Mouse (Mus musculus) midbrain, postnatal 0 days (tissue): ENCODE measurements at regions not wholly inside any gene's neighbourhood (a gene's known extent, or its start where the extent isn't known, plus 50 kb on each side); places are given as distances from the start of the nearest gene placed in this dataset.
A peak's percentile ranks its signal among the peaks of the same experiment; 100 is the strongest.

Experiments used
- ATAC-seq: fragments of 200-750 bp; cut with Nextera tagmentation; 2 replicates; pipeline ENCODE4 v1.8.0; 2017; ENCODE audit warnings: moderate number of reproducible peaks, mild to moderate bottlenecking, moderate TSS enrichment, moderate library complexity; ENCODE audit not compliant: low FRiP score
- DNase-seq: peaks from one replicate; pipeline ENCODE4 v3.0.0-alpha.2; 2015; ENCODE audit warnings: low spot score
- H3K27ac ChIP-seq: fragments of 300-500 bp; sonication (generic); 2 replicates; pipeline ENCODE4 v1.5.1; 2014; ENCODE audit warnings: low read depth, mild to moderate bottlenecking, low read length, mixed read lengths
- H3K27me3 ChIP-seq: fragments of 300-500 bp; sonication (generic); 2 replicates; pipeline ENCODE4 v1.6.1; 2014; ENCODE audit warnings: low read length, control low read depth, mixed read lengths; ENCODE audit not compliant: insufficient read depth
- H3K36me3 ChIP-seq: fragments of 300-500 bp; sonication (generic); 2 replicates; pipeline ENCODE4 v1.6.1; 2014; ENCODE audit warnings: low read length, control low read depth, mixed read lengths; ENCODE audit not compliant: insufficient read depth
- H3K4me1 ChIP-seq: fragments of 300-500 bp; sonication (generic); 2 replicates; pipeline ENCODE4 v1.6.1; 2014; ENCODE audit warnings: mild to moderate bottlenecking, control low read depth, antibody characterized with exemption, low read length, mixed read lengths; ENCODE audit not compliant: insufficient read depth
- H3K4me2 ChIP-seq: fragments of 300-500 bp; sonication (generic); 2 replicates; pipeline ENCODE4 v1.6.1; 2014; ENCODE audit warnings: low read depth, mild to moderate bottlenecking, low read length, mixed read lengths; ENCODE audit not compliant: poor library complexity, severe bottlenecking
- H3K4me3 ChIP-seq: fragments of 300-500 bp; sonication (generic); 2 replicates; pipeline ENCODE4 v1.5.1; 2014; ENCODE audit warnings: low read depth, mild to moderate bottlenecking, low read length, moderate library complexity
- H3K9ac ChIP-seq: fragments of 300-500 bp; sonication (generic); replicated peaks from 2 replicates; pipeline ENCODE4 v1.6.1; 2014; ENCODE audit warnings: mild to moderate bottlenecking, low read length, moderate library complexity, mixed read lengths; ENCODE audit not compliant: poor library complexity, severe bottlenecking
- H3K9me3 ChIP-seq: fragments of 300-500 bp; sonication (generic); 2 replicates; pipeline ENCODE4 v1.6.1; 2016; ENCODE audit warnings: low read length, control low read depth
- CTCF ChIP-seq: IDR thresholded peaks from 2 replicates; pipeline ENCODE4 v1.5.1; 2016; ENCODE audit warnings: antibody characterized with exemption, mild to moderate bottlenecking
- WGBS: fragments of 180-500 bp; shearing (Covaris S2); extraction: QIAGEN DNeasy Blood & Tissue Kit; methylation state at CpG from one replicate; pipeline ENCODE4 v1.1.7; 2014; 5-methylcytosine and 5-hydroxymethylcytosine counted together

GRCm38 (mm10) chr13:115329000-115329960 is 227.5 kb upstream of the Itga1 start:
- H3K36me3 ChIP-seq: no peaks in the 10 kb centered on the region
- H3K9ac ChIP-seq: no peak overlapping the region
- no peak for TF ChIP-seq CTCF
- no peaks in the 10 kb centered on the region for H3K4me1 ChIP-seq
- DNase-seq (no peak), ATAC-seq (peak; percentile 54; the same call in 1 of the 2 replicates)
- H3K27ac ChIP-seq: no peak overlapping the region
- 0 out of 2 replicates have a peak overlapping the region, but pooled peaks have one; percentile 3 for H3K4me2 ChIP-seq
- WGBS: 35% methylated on average over 9 of the region's 9 CpGs
- H3K4me3 ChIP-seq: no peak overlapping the region
- no peaks in the 10 kb centered on the region for H3K27me3 ChIP-seq
- H3K9me3 ChIP-seq: no peaks in the 10 kb centered on the region

DNA sequence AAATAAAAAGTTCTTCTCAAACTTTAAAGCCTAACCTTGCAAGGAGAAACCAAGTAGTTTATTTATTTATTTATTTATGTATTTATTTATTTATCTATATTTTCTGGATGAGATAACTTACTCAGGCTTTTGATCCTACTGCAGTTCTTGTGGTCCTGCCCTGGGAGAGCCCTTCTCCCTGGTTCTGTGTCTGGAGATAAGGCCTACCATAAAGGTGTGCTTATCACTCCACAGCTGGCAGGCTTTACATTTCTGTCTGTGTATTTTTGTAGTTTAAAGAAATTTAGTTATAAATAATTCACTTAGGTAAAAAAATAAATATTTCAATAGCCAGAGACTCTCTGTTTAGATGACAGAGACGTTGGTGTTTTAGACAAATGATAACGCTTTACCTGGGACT is 224.5 kb upstream of the Itga1 start:
- Histone ChIP-seq H3K4me2 (no peak overlapping the region), H3K27me3 (no peaks in the 10 kb centered on the region), H3K9me3 (no peaks in the 10 kb centered on the region), H3K4me3 (no peak overlapping the region), H3K4me1 (no peaks in the 10 kb centered on the region), H3K27ac (no peak overlapping the region), H3K9ac (no peak overlapping the region), H3K36me3 (no peaks in the 10 kb centered on the region)
- 84% methylated on average over 2 of the region's 2 CpGs for WGBS
- TF ChIP-seq CTCF: no peak
- ATAC-seq (no peak), DNase-seq (no peak)

DNA sequence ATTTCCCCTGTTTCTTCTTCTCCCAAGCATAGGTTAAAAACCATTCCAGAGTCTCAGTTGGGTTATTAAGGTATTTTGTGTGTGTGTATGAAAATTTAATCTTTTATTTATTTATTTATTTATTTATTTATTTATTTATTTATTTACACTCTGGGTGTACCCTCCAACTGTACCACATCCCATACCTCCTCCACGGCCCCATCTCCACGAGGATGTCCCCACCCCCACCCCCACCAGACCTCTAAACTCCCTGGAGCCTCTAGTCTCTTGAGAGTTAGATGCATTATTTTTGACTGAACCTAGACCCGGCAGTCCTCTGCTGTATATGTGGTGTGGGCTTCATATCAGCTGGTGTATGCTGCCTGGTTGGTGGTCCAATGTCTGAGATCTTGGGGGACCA is 214.9 kb upstream of the Itga1 start:
- DNase-seq: no peak
- no peak overlapping the region for H3K4me3 ChIP-seq
- no peak overlapping the region for H3K9ac ChIP-seq
- no peak overlapping the region for H3K27ac ChIP-seq
- TF ChIP-seq CTCF: no peak
- H3K4me1 ChIP-seq: no peaks in the 10 kb centered on the region
- 83% methylated on average over 3 of the region's 3 CpGs for WGBS
- H3K36me3 ChIP-seq: no peaks in the 10 kb centered on the region
- H3K9me3 ChIP-seq: no peaks in the 10 kb centered on the region
- H3K27me3 ChIP-seq: no peaks in the 10 kb centered on the region
- no peak overlapping the region for H3K4me2 ChIP-seq
- ATAC-seq: no peak

- ATAC-seq (no peak), DNase-seq (no peak)
- no peak overlapping the region for H3K9ac ChIP-seq
- no peaks in the 10 kb centered on the region for H3K36me3 ChIP-seq
- H3K27ac ChIP-seq: no peak overlapping the region
- no peak overlapping the region for H3K4me3 ChIP-seq
- H3K27me3 ChIP-seq: no peaks in the 10 kb centered on the region
- no peak for TF ChIP-seq CTCF
- WGBS: 65% methylated on average over 3 of the region's 3 CpGs
- no peaks in the 10 kb centered on the region for H3K4me1 ChIP-seq
- H3K9me3 ChIP-seq: no peaks in the 10 kb centered on the region
- no peak overlapping the region for H3K4me2 ChIP-seq
These were observed 206.8 kb upstream of the Itga1 start for GRCm38 (mm10) chr13:115308586-115308985.

DNA sequence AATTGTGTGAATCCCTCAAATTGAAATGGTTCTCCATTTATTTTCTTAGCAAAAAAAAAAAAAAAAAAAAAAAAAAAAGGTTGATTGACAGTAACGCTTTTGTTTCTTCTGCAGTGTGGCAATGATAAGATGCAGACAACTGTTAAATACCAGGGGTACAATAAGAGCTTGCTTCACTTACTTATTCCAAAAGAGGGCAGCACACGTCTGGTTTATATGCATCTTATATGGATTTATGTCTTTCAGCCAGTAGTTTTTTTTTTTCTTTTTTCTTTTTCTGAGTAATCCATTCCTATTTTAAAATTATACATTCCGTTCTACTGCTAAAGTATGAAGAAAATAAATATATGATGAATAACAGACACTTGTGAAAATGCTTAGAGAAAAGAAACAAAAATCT is 185.6 kb upstream of the Itga1 start:
- peak; percentile 78 for TF ChIP-seq CTCF
- no peak overlapping the region for H3K27ac ChIP-seq
- H3K4me2 ChIP-seq: no peak overlapping the region
- DNase-seq: peak; percentile 91
- no peak overlapping the region for H3K9ac ChIP-seq
- ATAC-seq: no peak
- WGBS: 27% methylated on average over 3 of the region's 3 CpGs
- no peaks in the 10 kb centered on the region for H3K4me1 ChIP-seq
- H3K27me3 ChIP-seq: no peaks in the 10 kb centered on the region
- H3K4me3 ChIP-seq: no peak overlapping the region
- H3K36me3 ChIP-seq: no peaks in the 10 kb centered on the region
- H3K9me3 ChIP-seq: no peaks in the 10 kb centered on the region

GRCm38 (mm10) chr13:115266164-115266563 is 164.4 kb upstream of the Itga1 start:
- no peak for TF ChIP-seq CTCF
- H3K27ac ChIP-seq: no peak overlapping the region
- DNase-seq (no peak), ATAC-seq (no peak)
- H3K36me3 ChIP-seq: no peaks in the 10 kb centered on the region
- H3K4me1 ChIP-seq: no peaks in the 10 kb centered on the region
- H3K4me2 ChIP-seq: no peak overlapping the region
- 57% methylated on average over 6 of the region's 6 CpGs for WGBS
- no peaks in the 10 kb centered on the region for H3K9me3 ChIP-seq
- no peaks in the 10 kb centered on the region for H3K27me3 ChIP-seq
- H3K9ac ChIP-seq: no peak overlapping the region
- H3K4me3 ChIP-seq: no peak overlapping the region
